Mouse (Mus musculus): ENCODE measurements around the gene Grrp1.
A peak's percentile ranks its signal among the peaks of the same experiment; 100 is the strongest.
"Not testable (repeated sequence)": the region's sequence is repeated elsewhere in the genome, so short reads cannot be mapped to it uniquely, and the experiment has no call there.

Grrp1 gene

GRCm38 (mm10) chr4:134269622-134270021 lies 15.7 kb upstream of the Grrp1 start:
- DNase-seq (ENCODE audit: low spot score in 2 of 2), result not testable (repeated sequence)

GRCm38 (mm10) chr4:134268102-134268655 lies 14.3 kb upstream of the Grrp1 start:
- DNase-seq (ENCODE audit: low spot score in 2 of 2), result no peak

GRCm38 (mm10) chr4:134265860-134266585 lies 12.1 kb upstream of the Grrp1 start:
- no peak for DNase-seq (ENCODE audit: low spot score in 2 of 2)

GRCm38 (mm10) chr4:134263191-134263590 lies 9.3 kb upstream of the Grrp1 start:
- DNase-seq (ENCODE audit: low spot score in 2 of 2), result no peak

- DNase-seq (ENCODE audit: low spot score in 2 of 2), result no peak
Measured at GRCm38 (mm10) chr4:134258354-134258753, 4.4 kb upstream of the Grrp1 start.

- no peak for DNase-seq (ENCODE audit: low spot score in 2 of 2)
Measured at GRCm38 (mm10) chr4:134257198-134258009, 3.5 kb upstream of the Grrp1 start.

- DNase-seq (ENCODE audit: low spot score in 2 of 2), result no peak
Measured at GRCm38 (mm10) chr4:134256407-134257197, 2.7 kb upstream of the Grrp1 start.

- no peak for DNase-seq (ENCODE audit: low spot score in 2 of 2)
Measured at GRCm38 (mm10) chr4:134255854-134256253, 1.9 kb upstream of the Grrp1 start.

GRCm38 (mm10) chr4:134254835-134255234 lies 929 bp upstream of the Grrp1 start:
- no peak for DNase-seq (ENCODE audit: low spot score in 2 of 2)

- DNase-seq (ENCODE audit: low spot score in 2 of 2), result no peak
Measured at GRCm38 (mm10) chr4:134252911-134253721, 790 bp downstream of the Grrp1 start.

- no peak for DNase-seq (ENCODE audit: low spot score in 2 of 2)
Measured at GRCm38 (mm10) chr4:134252131-134252910, 1.6 kb downstream of the Grrp1 start.

- DNase-seq (ENCODE audit: low spot score in 2 of 2), result no peak
Measured at GRCm38 (mm10) chr4:134251241-134252130, 2.4 kb downstream of the Grrp1 start.

GRCm38 (mm10) chr4:134250930-134251240 lies 3.0 kb downstream of the Grrp1 start:
- no peak for DNase-seq (ENCODE audit: low spot score in 2 of 2)

- no peak for DNase-seq (ENCODE audit: low spot score in 2 of 2)
Measured at GRCm38 (mm10) chr4:134250116-134250929, 3.6 kb downstream of the Grrp1 start.

- DNase-seq (ENCODE audit: low spot score in 2 of 2), result peak; percentile 38 to 53
Measured at GRCm38 (mm10) chr4:134249651-134250050, 4.3 kb downstream of the Grrp1 start.

GRCm38 (mm10) chr4:134246719-134247258 lies 7.1 kb downstream of the Grrp1 start, which contains the start of gene Gm30191:
Gm30191 (plus strand) TSS chr4:134246935.
- DNase-seq (ENCODE audit: low spot score in 2 of 2), result no peak

GRCm38 (mm10) chr4:134246256-134246655 lies 7.7 kb downstream of the Grrp1 start:
- no peak for DNase-seq (ENCODE audit: low spot score in 2 of 2)
